Mouse (Mus musculus): ENCODE results near the gene Rcbtb2.

DNA sequence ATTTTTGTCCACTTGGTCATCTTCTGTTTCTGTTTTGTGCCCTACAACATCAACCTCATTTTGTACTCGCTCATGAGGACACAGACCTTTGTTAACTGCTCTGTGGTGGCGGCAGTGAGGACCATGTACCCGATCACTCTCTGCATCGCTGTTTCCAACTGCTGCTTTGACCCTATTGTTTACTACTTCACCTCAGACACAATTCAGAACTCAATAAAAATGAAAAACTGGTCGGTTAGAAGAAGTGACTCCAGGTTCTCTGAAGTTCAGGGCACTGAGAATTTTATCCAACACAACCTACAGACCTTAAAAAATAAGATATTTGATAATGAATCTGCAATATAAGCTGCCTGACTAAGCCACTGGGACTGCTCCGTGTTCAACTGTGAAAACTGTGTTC is 116.5 kb downstream of the Rcbtb2 start:
- TF ChIP-seq CTCF (IDR thresholded peaks at IDR 0.05; ENCODE audit: borderline replicate concordance, control insufficient read depth, extremely low read depth, insufficient read depth, low read length, poor library complexity) (no peak), POLR2A (IDR thresholded peaks at IDR 0.05; ENCODE audit: control insufficient read depth, extremely low read depth, insufficient read depth, low read length, poor library complexity) (no peak)

Data from thymus, adult 2 months (tissue).